Mouse (Mus musculus) heart, postnatal 0 days (tissue): ENCODE measurements around the gene Gjb5.

Experiments
- CTCF ChIP-seq: IDR thresholded peaks from 2 replicates; pipeline ENCODE4 v1.5.1; 2016; ENCODE audit warnings: antibody characterized with exemption, control low read depth, low read depth
- EP300 ChIP-seq: IDR thresholded peaks from 2 replicates; pipeline ENCODE4 v1.6.1; 2016; ENCODE audit warnings: antibody characterized with exemption, low read depth

GRCm38 (mm10) chr4:127331171-127331570 is 26.8 kb downstream of the Gjb5 start:
- TF ChIP-seq CTCF (no peak), EP300 (no peak)
